Mouse (Mus musculus) telencephalon, adult 2 months (tissue): ENCODE data around the gene Ptf1a.
A peak's percentile ranks its signal among the peaks of the same experiment; 100 is the strongest.

ENCODE experiments used
- DNase-seq: peaks from one replicate; pipeline ENCODE4 v3.0.0-alpha.2; 2011; ENCODE audit warnings: low read depth, low spot score

Gene Ptf1a

GRCm38 (mm10) chr2:19444931-19445831 is at the start of gene Ptf1a:
Ptf1a (plus strand) TSS chr2:19445663.
- no peak for DNase-seq

GRCm38 (mm10) chr2:19405409-19405808 is 40.1 kb upstream of the Ptf1a start:
- DNase-seq, result no peak

GRCm38 (mm10) chr2:19406531-19406930 is 38.9 kb upstream of the Ptf1a start:
- DNase-seq, result no peak

GRCm38 (mm10) chr2:19414222-19414965 is 31.1 kb upstream of the Ptf1a start:
- DNase-seq, result peak; percentile 16

GRCm38 (mm10) chr2:19415063-19415521 is 30.4 kb upstream of the Ptf1a start:
- DNase-seq, result peak; percentile 67

GRCm38 (mm10) chr2:19416066-19416465 is 29.4 kb upstream of the Ptf1a start:
- no peak for DNase-seq

GRCm38 (mm10) chr2:19419686-19420345 is 25.6 kb upstream of the Ptf1a start:
- no peak for DNase-seq

- DNase-seq, result no peak
Observed at GRCm38 (mm10) chr2:19422226-19422625, 23.2 kb upstream of the Ptf1a start.

- no peak for DNase-seq
Observed at GRCm38 (mm10) chr2:19423086-19423485, 22.4 kb upstream of the Ptf1a start.

- no peak for DNase-seq
Observed at GRCm38 (mm10) chr2:19429031-19429430, 16.4 kb upstream of the Ptf1a start.

GRCm38 (mm10) chr2:19429691-19430690 is 15.5 kb upstream of the Ptf1a start:
- no peak for DNase-seq

- DNase-seq, result no peak
Observed at GRCm38 (mm10) chr2:19430746-19431145, 14.7 kb upstream of the Ptf1a start.

- DNase-seq, result no peak
Observed at GRCm38 (mm10) chr2:19431186-19431585, 14.3 kb upstream of the Ptf1a start.

- DNase-seq, result no peak
Observed at GRCm38 (mm10) chr2:19431614-19432323, 13.7 kb upstream of the Ptf1a start.

- no peak for DNase-seq
Observed at GRCm38 (mm10) chr2:19444346-19444745, 1.1 kb upstream of the Ptf1a start.

- no peak for DNase-seq
Observed at GRCm38 (mm10) chr2:19445871-19446501, 523 bp downstream of the Ptf1a start.

- no peak for DNase-seq
Observed at GRCm38 (mm10) chr2:19446746-19447145, 1.3 kb downstream of the Ptf1a start.

GRCm38 (mm10) chr2:19448042-19448700 is 2.7 kb downstream of the Ptf1a start:
- DNase-seq, result no peak

- no peak for DNase-seq
Observed at GRCm38 (mm10) chr2:19449308-19449707, 3.8 kb downstream of the Ptf1a start.
